Mouse (Mus musculus): ENCODE measurements at regions not wholly inside any gene's neighbourhood (a gene's known extent, or its start where the extent isn't known, plus 50 kb on each side); places are given as distances from the start of the nearest gene placed in this dataset.
A peak's percentile ranks its signal among the peaks of the same experiment; 100 is the strongest.
"Not testable (repeated sequence)": the region's sequence is repeated elsewhere in the genome, so short reads cannot be mapped to it uniquely, and the experiment has no call there.

- no peak for DNase-seq (ENCODE audit: low spot score)
These were observed 167.9 kb downstream of the Basp1 start for GRCm38 (mm10) chr15:25245631-25246030.

DNA sequence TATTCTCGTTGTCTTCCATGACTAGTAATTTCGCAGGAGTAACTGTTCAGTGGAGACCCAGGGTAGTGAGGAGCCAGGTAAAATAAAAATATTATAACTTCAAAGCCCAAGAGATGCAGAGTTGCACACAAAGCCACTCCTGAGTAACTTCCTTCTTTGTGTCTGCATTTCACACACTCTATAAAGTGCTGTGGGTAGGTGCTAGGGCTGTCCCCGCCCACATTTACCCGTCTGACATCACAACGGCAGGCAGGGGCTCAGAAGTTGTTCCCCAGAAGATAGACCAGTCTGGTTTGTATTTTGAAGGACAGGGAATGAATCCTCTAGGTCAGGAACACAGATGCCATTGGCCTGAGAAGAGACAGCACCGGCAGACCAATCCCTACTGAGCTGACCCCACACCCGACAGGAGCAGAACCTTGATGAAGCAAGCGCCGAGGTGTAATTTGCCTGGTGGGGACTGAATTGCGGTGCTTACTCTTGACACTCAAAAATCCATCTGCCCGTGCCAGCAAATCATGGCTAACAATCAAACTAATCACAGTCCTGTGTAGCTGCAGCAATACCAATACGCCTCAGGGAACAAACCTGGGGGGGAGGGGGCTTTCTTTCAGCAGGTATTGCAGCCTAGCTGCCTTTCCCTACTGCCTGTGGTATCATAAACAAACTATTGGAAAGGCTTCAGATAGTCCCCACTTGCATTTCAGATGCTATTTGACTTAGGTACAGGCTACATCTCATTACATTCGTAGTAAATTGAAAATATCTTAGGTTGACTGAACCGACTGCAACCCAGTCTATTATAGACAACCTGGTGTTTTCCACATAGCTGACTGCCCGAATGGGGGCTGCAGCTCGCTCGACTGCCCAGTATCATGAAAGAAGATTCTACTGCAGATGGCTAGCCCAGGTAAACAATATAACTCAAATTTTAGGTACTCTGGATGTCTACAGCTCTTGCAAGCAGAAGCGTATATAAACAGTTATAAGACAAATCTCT is 175.6 kb downstream of the Basp1 start:
- no peak for DNase-seq (ENCODE audit: low spot score)

GRCm38 (mm10) chr15:25236191-25236723 is 177.3 kb downstream of the Basp1 start:
- no peak for DNase-seq (ENCODE audit: low spot score)

DNA sequence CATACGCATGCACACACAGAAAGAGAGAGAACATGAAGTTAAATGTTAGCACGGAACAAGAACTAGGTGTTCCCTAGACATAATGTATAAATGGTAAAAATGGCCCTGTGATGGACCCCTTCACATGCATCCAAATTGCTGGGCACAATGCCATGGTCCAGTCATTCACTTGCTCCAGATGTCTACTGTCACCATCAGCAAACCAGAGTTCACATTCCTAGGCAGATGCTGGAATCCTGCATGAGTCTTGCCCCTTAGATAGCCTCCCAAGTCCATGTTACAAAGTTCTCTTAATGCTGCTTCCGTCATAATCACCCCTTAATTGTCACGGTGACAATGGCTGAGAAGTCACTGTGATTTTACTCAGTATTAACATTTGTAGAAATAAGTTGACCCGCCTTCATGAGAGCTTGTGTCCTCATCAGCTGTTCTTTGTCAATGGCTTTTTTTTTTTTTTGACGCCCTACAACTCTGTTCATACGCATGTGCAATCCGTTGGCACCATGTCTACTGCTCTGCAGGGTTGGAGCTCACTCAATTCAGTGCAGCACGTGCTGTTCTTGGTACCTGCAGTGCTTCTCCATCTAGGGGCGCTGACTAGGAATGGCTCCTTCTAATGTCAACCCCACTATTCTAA is 179.4 kb downstream of the Basp1 start:
- DNase-seq (ENCODE audit: low spot score): no peak

DNA sequence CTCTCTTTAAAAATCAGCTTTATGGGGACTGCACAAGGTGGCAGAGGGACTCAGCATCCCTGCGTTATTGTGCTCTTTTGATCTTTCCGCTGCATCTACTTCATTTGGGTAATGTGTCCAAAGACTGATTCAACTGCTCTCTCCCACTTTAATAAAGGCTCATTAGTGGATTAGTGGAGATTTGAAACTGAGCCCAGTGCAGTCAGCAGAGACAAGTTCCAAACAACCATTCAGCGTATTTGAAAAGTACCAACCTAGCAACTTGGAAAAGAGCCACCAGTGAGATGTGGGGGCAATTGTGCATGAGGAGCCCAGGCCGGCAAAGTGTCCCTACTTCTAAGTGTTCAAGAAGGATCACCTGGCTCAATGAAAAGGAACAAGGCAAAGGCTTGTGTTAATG is 183.4 kb downstream of the Basp1 start:
- no peak for DNase-seq (ENCODE audit: low spot score)

GRCm38 (mm10) chr15:25229807-25230206 is 183.8 kb downstream of the Basp1 start:
- DNase-seq (ENCODE audit: low spot score): no peak

DNA sequence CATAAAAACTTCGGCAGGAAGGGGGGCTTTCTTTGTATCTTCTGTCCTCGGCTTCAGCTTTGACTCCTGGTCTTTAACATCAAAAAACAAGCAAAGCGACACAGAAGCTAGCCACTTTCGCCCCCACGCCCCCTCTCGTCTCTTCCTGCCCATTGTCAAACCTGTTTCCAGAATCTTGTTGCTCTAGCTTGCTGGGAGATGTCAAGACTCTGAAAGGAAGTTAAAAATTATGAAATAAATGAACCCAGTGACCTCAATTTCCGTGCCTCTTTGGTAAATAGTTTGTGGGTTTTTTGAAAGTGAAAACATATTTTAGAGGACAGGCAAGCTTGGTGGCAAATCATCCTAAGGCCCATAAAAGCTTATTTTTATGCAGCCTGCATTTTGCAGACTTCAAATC is 186.1 kb downstream of the Basp1 start:
- no peak for DNase-seq (ENCODE audit: low spot score)

- DNase-seq (ENCODE audit: low spot score): no peak
These were observed 187.6 kb downstream of the Basp1 start for GRCm38 (mm10) chr15:25225936-25226335.

GRCm38 (mm10) chr15:25225431-25225830 is 188.1 kb downstream of the Basp1 start:
- DNase-seq (ENCODE audit: low spot score): no peak

GRCm38 (mm10) chr15:25221749-25222148 is 191.8 kb downstream of the Basp1 start:
- DNase-seq (ENCODE audit: low spot score): no peak

GRCm38 (mm10) chr15:25216375-25216774 is 197.2 kb downstream of the Basp1 start:
- no peak for DNase-seq (ENCODE audit: low spot score)

- no peak for DNase-seq (ENCODE audit: low spot score)
These were observed 211.5 kb downstream of the Basp1 start for GRCm38 (mm10) chr15:25202097-25202496.

GRCm38 (mm10) chr15:25200249-25200648 is 213.3 kb downstream of the Basp1 start:
- DNase-seq (ENCODE audit: low spot score): not testable (repeated sequence)

DNA sequence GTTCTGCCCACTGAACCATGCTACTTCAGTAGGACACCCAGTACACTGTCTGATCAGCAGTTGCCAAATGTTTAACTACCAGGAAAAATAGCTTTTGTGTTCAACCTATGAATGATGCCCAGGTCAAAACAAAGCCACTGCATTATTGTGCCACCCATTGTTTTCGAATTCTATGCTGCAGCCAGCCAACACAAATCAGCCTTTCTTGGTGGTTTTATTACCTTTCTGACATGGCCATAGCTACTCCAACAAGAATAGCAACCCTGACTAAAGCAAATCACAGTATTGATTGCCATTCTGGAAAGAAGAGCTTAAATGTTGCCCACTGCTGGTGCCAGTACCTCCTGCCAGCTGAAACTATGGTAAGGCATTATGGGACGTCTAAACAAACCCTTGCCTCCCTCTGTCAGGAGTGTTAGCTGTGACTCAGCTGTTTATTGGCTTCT is 225.7 kb downstream of the Basp1 start:
- no peak for DNase-seq (ENCODE audit: low spot score)

- DNase-seq (ENCODE audit: low spot score): no peak
These were observed 240.8 kb downstream of the Basp1 start for GRCm38 (mm10) chr15:25172755-25173154.

DNA sequence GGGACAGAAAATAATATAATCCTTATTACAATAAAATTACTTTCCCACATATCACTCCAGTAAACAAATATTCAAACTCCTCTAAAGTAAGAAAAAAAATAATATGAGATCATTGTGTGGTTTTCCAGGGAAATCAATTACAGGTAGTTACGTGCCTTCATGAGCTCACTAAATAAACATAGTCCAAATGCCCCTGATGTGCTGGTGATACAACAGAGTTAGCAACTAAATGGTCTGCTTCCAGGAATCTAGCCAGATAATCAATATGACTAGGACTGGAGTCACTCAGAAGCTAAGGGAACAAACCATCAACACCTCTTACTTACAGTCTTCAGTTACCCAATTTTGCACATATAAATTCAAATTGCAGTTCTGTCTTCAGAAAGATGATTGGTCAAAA is 267.2 kb downstream of the Basp1 start:
- DNase-seq (ENCODE audit: low spot score): no peak

- DNase-seq (ENCODE audit: low spot score): peak; percentile 8
These were observed 269.3 kb downstream of the Basp1 start for GRCm38 (mm10) chr15:25144228-25144627.

DNA sequence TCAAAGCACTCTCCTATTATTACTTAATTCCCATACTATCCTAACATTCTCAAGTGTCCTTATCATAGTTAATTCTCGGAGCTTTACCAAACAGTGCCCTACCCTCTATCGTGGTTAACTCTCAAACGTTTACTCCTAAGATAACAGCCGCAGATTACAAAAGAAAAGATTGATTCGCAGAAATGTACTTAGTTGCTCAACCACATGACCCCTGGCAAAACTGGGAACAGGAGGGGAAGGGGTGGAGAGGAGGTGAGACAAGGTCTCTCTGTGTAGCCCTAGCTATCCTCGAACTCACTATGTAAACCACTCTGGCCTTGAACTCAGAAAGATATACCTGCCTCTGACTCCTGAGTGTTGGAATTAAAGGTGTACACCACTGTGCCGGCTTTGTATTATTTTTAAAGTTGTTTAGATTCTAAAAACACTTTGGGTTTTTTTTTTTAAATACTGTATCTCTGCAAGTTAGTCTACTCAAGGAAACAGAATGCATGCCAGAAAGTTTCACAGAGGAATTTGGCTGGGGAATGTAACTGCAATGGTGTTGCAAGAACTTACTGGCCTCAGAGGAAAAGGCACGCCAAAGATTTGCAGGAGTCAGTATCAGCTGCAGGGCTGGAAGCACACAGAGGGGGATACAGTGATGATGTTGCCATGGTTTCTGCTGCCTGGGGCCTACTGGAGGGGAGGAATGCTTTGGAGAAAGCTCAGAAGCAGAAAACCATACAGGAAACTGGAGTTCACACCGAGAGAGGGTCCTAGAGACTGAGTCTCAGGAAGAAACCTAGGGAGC is 273.0 kb downstream of the Basp1 start:
- DNase-seq (ENCODE audit: low spot score): peak; percentile 33

- DNase-seq (ENCODE audit: low spot score): peak; percentile 72
These were observed 276.5 kb downstream of the Basp1 start for GRCm38 (mm10) chr15:25137091-25137490.

- DNase-seq (ENCODE audit: low spot score): no peak
These were observed 277.9 kb downstream of the Basp1 start for GRCm38 (mm10) chr15:25135471-25136262.

GRCm38 (mm10) chr15:25130096-25130495 is 283.5 kb downstream of the Basp1 start:
- no peak for DNase-seq (ENCODE audit: low spot score)

Data from embryo, embryonic 10 days (tissue).